Mouse (Mus musculus): ENCODE measurements around the gene Sfxn1.

Sfxn1 gene

GRCm38 (mm10) chr13:54071606-54072331, at the start of gene Sfxn1:
Gene Sfxn1 (plus strand): TSS chr13:54071869.
- peak; percentile 68 for DNase-seq

- DNase-seq: peak; percentile 23
Measured at GRCm38 (mm10) chr13:54023311-54023710, 48.4 kb upstream of the Sfxn1 start.

DNA sequence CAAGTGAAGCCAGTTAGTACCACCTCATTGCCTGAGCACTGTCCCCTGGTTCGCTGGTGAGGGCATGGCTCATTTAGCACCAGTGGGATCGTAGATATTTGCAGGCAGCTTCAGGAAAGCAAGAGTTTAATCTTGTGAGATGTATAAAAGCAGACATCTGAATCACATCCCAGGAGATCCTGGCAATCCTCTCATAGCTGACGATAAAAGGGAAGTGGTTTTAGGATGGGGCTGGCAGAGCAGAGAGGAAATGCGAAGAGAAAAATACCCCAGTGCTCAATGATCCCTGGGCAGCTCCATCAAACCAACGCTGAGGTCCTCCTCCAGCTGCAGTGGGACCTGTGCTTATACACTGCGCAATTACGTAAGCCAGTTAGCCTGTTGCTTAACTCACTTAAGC, 44.6 kb upstream of the Sfxn1 start:
- DNase-seq: no peak

DNA sequence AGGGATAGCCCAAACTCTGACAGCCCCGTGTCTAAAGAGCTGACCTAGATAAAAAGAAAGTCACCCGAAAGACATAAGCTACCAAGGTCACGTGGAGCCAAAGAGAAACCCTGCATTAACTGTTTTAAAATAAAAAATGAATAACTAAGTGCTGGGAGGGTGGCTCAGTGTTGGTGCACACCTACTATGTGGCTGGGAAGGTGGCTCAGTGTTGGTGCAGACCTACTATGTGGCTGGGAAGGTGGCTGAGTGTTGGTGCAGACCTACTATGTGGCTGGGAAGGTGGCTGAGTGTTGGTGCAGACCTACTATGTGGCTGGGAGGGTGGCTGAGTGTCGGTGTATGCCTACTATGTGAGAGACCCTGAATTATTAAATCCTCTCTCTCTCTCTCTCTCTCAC, 38.0 kb upstream of the Sfxn1 start:
- no peak for DNase-seq

DNA sequence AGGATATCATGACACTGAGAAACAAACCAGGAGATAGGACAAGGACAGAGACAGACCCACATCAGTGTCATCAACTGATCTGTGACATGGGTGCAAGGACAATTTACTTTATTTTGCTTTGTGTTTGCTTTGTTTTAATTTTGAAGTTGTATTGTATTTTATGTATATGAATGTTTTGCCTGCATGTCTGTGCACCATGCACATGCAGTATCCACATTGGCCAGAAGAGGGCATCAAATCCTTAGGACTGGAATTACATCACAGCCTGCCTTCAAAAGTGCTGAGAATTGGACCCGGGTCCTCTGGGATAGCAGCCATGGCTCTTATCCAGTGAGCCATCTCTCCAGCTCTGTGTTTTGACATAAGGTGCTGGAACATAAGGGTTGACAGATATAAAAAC, 36.1 kb upstream of the Sfxn1 start:
- DNase-seq: no peak

GRCm38 (mm10) chr13:54037936-54038335, 33.7 kb upstream of the Sfxn1 start:
- DNase-seq: no peak

DNA sequence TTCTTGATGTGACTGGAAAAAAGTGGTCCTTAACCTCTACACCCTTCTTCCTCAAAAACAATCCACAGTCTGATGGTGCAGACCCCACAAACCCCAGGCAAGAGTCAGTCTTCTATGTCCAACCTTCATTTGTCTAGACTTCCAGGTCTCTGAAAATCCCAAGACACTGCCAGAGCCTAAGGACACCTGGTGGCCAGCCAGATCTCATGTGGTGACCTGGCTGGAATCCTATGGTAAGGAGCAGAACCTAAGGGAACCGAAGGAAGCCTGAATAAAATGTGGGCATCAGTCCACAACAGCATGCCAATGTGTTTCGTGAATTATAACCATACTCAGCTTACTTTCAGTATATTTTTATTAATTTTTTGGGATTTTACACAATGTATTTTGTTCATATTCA, 31.4 kb upstream of the Sfxn1 start:
- DNase-seq: peak; percentile 21

GRCm38 (mm10) chr13:54048679-54049352, 22.9 kb upstream of the Sfxn1 start:
- DNase-seq: no peak

DNA sequence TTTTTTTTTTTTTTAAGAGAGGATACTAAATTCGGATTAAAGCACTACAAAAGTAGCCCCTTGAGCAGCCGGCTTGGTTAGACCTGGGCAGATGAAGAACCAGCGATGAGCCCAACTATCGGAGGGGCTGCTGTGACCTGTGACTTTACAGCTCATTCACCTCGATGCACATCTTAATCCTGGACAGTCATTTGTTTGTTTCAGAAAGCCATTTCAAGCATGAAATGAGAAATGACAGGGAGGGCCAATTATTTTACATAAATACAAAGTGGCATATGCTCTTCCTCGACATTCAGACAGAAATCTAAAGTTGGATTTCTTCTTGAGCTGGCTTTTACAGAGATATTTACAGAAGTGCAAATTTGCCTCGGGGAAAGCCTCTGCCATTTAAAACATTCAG, 20.0 kb upstream of the Sfxn1 start:
- no peak for DNase-seq

DNA sequence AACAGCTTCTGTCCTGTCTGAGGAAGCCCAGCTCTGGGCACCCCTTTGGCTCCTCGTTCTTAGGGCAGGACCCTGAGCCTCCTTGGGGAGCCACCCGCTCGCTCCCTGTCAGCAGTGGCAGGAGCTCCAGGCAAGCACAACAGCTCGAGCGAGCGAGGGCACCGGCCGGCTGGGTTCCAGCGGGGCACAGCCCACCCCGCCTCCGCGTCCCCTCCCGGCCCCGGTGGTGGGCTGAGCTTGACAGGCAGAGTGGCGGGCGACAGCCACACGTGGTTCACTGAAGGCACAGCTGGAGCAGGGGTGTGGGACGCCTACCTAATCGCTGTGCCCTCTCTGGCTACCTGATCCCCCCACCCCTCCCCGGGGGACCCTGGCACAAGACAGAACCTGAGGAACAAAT, 16.7 kb upstream of the Sfxn1 start:
- no peak for DNase-seq

DNA sequence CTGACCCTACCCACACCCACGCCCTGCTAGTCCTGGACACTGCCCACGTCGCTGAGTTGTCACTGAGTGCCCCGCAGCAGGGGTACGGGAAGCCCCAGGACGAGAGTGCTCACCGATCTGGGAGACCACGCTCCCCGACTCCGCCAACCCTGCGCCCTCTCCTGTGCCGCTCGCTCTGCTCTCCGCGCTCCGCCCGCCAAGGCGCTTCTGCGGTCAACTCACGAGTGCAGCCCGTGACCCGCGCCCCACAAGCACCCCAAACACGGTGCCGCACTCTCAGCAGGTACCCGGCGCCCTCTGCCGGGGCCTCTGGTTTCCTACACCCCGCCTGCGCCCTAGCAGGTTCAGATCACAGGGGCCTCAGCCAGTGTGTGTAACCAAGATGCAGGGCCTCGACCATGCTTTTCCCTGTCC, 16.2 kb upstream of the Sfxn1 start, which contains the start of gene Drd1:
Gene Drd1, minus strand, starts transcription at position 258 of the 414 bp plus-strand sequence.
- DNase-seq: peak; percentile 73

- no peak for DNase-seq
Measured at GRCm38 (mm10) chr13:54062068-54062467, 9.6 kb upstream of the Sfxn1 start.

DNA sequence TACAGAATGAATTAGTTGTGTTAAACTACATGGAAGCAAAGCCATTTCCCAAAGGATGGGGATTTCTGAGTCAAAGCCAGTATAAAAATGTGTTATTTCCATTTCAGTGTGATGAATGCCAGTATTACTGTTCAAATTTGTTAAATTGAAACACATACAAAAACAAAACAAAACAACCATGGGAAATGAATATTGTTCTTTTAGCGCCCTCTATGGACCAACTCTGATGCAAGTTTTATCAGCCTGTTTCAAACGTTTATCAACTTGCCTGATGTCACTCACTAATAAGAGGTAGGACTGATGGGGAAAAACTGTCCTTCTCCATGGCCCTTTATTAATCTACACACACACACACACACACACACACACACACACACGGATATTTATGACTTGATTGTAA, 8.4 kb upstream of the Sfxn1 start:
- DNase-seq: peak; percentile 59

DNA sequence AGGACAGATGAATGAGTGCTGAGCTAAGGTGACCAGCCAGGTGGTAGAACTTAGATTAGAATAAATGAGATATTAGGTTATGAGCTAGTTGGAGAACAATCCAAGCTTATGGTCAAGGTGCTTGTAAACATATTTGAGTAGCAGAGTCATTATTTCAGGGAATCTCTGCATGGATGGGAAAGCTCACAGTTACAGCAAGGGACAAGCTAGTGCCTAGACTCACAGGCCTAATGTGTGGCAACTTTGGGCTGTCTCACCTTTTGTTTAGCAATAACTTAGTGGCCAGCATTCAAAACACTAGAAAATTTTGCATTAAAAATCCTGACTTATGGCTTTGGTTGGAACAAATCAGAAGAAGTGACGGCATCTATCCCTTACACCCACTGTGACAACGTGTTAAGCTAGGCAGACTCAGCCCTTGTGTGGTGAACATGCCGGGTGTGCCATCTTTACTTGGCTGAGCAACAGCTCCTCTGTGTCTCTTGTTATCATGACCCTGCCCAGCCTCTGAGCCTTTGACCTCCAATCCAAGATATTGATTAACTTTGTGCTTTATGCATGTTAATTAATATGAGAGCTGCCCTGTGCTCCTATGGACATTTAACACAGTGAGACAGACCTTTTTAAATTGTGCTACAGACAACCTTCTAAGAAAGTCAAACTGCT, 5.5 kb upstream of the Sfxn1 start:
- no peak for DNase-seq

- DNase-seq: no peak
Measured at GRCm38 (mm10) chr13:54067617-54068166, 4.0 kb upstream of the Sfxn1 start.

DNA sequence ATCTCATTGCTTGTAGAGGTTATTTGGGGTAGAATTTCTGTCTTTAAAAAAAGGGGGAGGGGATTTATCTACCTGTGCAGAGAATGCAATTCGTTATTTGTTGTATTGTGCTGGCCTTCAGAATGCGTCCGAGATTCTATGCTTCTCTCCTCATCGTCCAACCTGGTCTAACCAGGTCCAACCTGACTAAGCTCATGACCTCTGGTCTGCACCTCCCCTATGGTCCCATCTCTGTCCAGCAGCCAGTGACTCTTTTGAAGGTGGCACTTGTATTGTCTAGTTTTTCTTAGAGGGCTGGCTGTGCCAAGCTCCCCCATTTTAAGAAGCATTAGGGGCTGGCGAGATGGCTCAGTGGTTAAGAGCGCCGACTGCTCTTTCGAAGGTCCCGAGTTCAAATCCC, 658 bp upstream of the Sfxn1 start:
- DNase-seq: no peak

- no peak for DNase-seq
Measured at GRCm38 (mm10) chr13:54072526-54073057, 923 bp downstream of the Sfxn1 start.

DNA sequence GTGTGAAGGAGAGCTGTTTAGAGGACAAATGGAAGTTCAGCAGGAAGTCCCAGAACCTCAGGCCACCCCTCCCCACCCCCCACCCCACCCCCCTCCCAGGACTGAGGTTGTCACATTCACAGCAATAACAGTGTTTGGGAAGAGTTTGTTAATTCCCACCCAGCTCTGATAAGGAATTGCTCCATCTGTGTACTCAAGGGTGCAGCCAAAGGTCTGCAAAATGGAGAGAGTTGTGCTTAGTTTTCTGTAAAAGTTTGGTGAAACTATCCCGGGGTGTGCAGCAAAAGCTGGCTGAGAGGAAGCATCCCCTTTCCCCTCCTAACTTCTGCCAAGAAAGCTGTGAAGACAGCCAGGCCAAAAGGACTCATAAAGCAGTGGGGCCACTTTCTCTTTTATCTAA, 1.4 kb downstream of the Sfxn1 start:
- DNase-seq: no peak

DNA sequence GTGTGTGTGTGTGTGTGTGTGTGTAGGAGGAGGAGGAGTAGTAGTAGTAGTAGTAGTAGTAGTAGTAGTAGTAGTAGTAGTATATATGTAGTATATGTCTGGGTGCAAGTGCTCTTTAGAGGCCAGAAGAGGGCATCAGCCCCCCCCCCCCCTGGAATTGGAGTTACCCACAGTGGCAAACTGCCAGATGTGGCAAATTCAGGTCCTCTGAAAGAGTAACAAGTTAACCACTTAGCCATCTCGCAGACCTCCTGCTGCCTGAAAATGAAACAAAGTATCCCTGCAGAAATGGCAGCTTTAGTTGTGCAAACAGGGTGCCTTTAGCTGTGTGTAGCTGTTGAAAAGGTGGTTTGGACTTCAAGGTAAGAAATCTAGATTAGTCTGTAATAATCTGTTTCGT, 1.8 kb downstream of the Sfxn1 start:
- no peak for DNase-seq

DNA sequence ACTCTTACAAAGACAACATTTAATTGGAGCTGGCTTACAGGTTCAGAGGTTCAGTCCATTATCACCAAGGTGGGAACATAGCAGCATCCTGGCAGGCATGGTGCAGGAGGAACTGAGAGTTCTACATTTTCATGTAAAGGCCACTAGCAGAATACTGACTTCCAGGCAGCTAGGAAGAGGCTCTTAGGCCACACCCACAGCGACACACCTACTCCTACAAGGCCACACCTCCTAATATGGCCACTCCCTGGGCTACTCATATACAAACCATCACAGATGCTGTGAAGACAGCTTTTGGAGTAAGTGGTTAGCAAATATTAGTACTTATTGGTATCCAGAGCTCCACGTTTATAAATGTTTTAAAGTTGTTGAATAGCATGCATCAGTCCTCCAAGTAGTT, 3.7 kb downstream of the Sfxn1 start:
- DNase-seq: no peak

DNA sequence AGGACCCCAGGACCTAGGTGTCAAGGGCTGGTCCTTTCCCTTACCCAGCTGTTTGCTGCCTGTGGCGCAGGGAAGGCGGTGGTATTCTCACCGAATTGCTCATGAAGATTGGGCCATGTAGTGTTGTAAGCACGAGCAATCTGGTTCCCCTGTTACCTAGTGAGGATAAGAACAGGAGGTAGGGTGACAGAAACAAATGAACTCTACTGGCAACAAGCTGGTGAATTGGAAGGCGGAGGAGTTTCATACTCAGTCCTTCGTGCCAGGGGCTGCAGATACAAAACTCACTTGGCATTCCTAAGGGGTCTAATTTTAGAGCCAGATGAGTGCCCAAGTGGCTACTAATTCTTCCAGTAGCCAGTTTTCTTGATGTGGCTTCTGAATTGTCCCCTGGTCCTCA, 4.4 kb downstream of the Sfxn1 start:
- no peak for DNase-seq

DNA sequence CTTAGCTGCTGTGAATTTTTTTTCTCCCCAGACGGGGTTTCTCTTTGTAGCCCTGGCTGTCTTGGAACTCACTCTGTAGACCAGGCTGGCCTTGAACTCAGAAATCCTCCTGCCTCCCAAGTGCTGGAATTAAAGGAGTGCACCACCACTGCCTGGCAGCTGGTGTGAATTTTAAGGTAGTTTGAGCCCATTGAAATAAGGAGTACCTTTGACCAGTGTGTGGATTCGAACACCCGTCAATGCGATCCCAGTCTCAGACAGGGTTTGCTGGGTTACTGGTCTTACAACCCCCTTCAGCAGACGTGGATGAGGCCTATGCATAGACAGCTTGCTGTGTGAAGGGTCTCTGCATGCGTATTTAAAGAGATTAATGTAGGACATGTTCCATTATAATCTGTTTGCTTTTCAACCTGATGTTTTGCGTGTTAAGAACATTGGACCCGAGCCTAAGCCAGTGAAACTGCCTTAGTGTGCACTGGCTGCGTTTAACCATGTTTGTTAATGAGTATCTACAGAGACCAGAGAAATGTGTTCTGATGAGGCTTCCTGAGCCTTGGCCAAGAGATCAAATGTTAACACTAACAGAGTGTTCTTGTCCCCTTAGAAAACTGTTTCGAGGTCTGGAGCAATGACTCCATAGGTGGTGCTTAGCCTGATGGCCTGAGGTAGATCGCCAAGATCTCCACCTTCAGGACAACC, 5.2 kb downstream of the Sfxn1 start:
- DNase-seq: no peak

Data from cerebellum, adult 9-10 months (tissue).